Mouse (Mus musculus) limb, embryonic 10.5 days (tissue): ENCODE results near the gene Krt33a. TPM values are rescaled to one million over a fixed set of nuclear protein-coding genes. Genes with fewer than 3 reads are reported as not detected.

Experiments used
- DNase-seq: peaks from one replicate; pipeline ENCODE4 v3.0.0-alpha.2; 2017; ENCODE audit warnings: low spot score
- H3K27ac ChIP-seq: fragments of 300-500 bp; sonication (generic); 2 replicates; pipeline ENCODE4 v1.5.1; 2016; ENCODE audit warnings: mild to moderate bottlenecking
- H3K27me3 ChIP-seq: fragments of 300-500 bp; sonication (generic); 2 replicates; pipeline ENCODE4 v1.6.1; 2016; ENCODE audit warnings: low read depth, mild to moderate bottlenecking; ENCODE audit not compliant: poor library complexity, severe bottlenecking
- H3K36me3 ChIP-seq: fragments of 300-500 bp; sonication (generic); 2 replicates; pipeline ENCODE4 v1.6.1; 2016; ENCODE audit warnings: mild to moderate bottlenecking, moderate library complexity
- H3K4me1 ChIP-seq: fragments of 300-500 bp; sonication (generic); 2 replicates; pipeline ENCODE4 v1.6.1; 2016
- H3K4me3 ChIP-seq: fragments of 300-500 bp; sonication (generic); 2 replicates; pipeline ENCODE4 v1.5.1; 2016; ENCODE audit warnings: mild to moderate bottlenecking, moderate library complexity
- H3K9me3 ChIP-seq: fragments of 300-500 bp; sonication (generic); replicated peaks from 2 replicates; pipeline ENCODE4 v1.6.1; 2016; ENCODE audit warnings: mild to moderate bottlenecking
- WGBS: fragments of 180-500 bp; shearing (Covaris S2); methylation state at CpG from one replicate; pipeline ENCODE4 v1.1.7; 2016; 5-methylcytosine and 5-hydroxymethylcytosine counted together
- polyA plus RNA-seq: library from polyadenylated mRNA; unstranded; fragments of >200 nt; fragmentation: Nextera tagmentation; extraction: Ambion mirVana; gene quantifications from 2 replicates; pipeline ENCODE4 v1.2.1, GENCODE M21; 2016

Krt33a gene
- polyA plus RNA-seq, 1 experiment from 2014 or later = not detected

- no peak overlapping the region for H3K27ac ChIP-seq
- no peaks in the 10 kb centered on the region for H3K36me3 ChIP-seq
- DNase-seq = no peak
- H3K27me3 ChIP-seq = no peaks in the 10 kb centered on the region
- WGBS = 57% methylated on average over 3 of the region's 3 CpGs
- no peak overlapping the region for H3K4me3 ChIP-seq
- no peaks in the 10 kb centered on the region for H3K4me1 ChIP-seq
- H3K9me3 ChIP-seq = no peaks in the 10 kb centered on the region
Measured at GRCm38 (mm10) chr11:100006624-100007023, 9.4 kb downstream of the Krt33a start.

DNA sequence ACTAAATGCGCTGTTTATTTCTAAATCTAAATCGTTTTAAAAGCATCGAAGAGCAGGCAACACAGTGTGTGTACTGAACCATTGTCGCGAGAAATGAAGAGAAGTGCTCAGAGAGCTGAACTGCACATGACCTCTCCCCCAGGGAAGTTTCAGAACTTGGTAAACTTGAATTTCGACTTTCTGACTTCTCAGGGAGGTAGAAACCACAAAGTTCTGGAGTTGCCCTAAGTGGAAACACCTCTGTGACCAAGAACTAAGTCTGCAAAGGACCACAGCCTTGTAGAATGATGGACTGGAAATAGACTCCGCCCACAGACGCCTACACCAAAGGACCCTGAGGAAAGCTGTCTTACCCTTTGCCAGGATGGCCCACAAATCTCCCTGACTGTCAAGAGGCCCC lies 10.1 kb downstream of the Krt33a start:
- H3K9me3 ChIP-seq = no peaks in the 10 kb centered on the region
- H3K27ac ChIP-seq = no peak overlapping the region
- WGBS = 87% methylated on average over 8 of the region's 8 CpGs
- no peak overlapping the region for H3K4me3 ChIP-seq
- no peaks in the 10 kb centered on the region for H3K4me1 ChIP-seq
- DNase-seq = no peak
- no peaks in the 10 kb centered on the region for H3K36me3 ChIP-seq
- no peaks in the 10 kb centered on the region for H3K27me3 ChIP-seq

DNA sequence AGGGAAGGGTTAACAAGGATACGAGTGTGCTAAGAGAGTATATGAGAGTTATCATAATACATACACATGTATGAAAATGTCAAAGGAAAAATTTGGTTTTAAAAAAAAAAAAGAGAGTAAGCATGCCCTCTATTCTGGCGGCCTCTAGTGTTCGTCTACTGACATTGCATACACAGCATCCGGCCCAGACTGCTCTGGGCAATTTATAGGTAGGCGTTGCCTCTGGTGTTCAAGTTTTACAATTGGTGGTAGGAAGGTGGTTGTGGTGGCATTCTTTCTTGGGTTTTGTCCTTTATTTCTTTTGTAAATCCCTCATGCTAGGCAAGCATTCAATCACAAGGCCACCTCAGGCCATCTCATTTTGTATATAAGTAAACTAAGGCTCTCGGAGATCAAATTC lies 11.2 kb downstream of the Krt33a start:
- H3K27ac ChIP-seq = no peak overlapping the region
- no peaks in the 10 kb centered on the region for H3K4me1 ChIP-seq
- H3K4me3 ChIP-seq = no peak overlapping the region
- DNase-seq = no peak
- H3K9me3 ChIP-seq = no peaks in the 10 kb centered on the region
- H3K36me3 ChIP-seq = no peaks in the 10 kb centered on the region
- WGBS = 25% methylated on average over 6 of the region's 6 CpGs
- H3K27me3 ChIP-seq = no peaks in the 10 kb centered on the region

- no peaks in the 10 kb centered on the region for H3K9me3 ChIP-seq
- WGBS = 96% methylated on average over 7 of the region's 7 CpGs
Measured at GRCm38 (mm10) chr11:99999091-99999490, 16.9 kb downstream of the Krt33a start.

GRCm38 (mm10) chr11:99994384-99994661 lies 21.7 kb downstream of the Krt33a start:
- 72% methylated on average over 4 of the region's 4 CpGs for WGBS
- peaks cover 9% of the 10 kb centered on the region for H3K4me1 ChIP-seq
- H3K4me3 ChIP-seq = no peak overlapping the region
- H3K27me3 ChIP-seq = peaks cover 27% of the 10 kb centered on the region
- H3K27ac ChIP-seq = no peak overlapping the region
- no peak for DNase-seq
- no peaks in the 10 kb centered on the region for H3K9me3 ChIP-seq
- H3K36me3 ChIP-seq = no peaks in the 10 kb centered on the region

More at GRCm38 (mm10) chr11:99999091-99999490, 16.9 kb downstream of the Krt33a start:
- H3K4me1 ChIP-seq = peaks cover under 1% of the 10 kb centered on the region; the same call in 1 of the 2 replicates
- DNase-seq = no peak
- no peaks in the 10 kb centered on the region for H3K36me3 ChIP-seq
- H3K27me3 ChIP-seq = peaks cover 10% of the 10 kb centered on the region
- H3K4me3 ChIP-seq = no peak overlapping the region
- no peak overlapping the region for H3K27ac ChIP-seq

DNA sequence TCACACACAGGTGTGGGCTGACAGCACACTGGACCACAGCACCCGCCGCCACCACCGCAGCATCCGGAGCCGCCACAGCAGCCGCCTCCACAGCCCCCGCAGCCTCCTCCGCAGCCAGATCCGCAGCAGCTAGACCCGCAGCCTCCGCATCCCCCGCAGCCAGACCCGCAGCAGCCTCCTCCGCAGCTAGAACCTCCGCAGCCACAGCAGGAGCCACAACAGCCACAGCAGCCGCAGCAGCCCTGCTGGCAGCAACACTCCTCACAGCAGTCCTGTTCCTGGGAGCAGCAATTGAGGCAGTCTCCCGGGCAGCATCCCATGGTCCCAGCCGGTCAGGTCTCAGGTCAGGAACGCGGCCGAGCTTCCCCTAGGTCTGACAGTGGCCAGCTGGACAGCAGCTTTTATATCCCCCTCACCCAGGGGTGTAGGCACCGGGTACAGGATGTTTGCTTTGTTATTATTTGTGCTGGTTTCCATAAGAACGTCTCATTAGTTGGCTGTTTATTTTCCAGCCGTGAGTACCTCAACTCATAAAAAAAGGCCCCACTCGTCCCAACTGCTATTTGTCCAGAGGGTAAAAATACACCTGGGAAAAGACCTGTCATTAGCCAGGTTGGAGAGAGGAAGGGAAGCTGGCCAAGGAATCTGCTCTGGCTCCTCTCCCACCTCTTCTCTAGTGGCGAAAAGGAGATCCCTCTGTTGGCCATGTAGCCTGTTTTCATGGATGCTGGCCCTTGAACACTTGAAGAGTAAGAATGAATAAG lies 22.2 kb downstream of the Krt33a start, which contains the start of gene Krtap17-1:
Krtap17-1 (minus strand) TSS at position 375 of the 764 bp plus-strand sequence.
- peaks cover 9% of the 10 kb centered on the region for H3K4me1 ChIP-seq
- WGBS = 33% methylated on average over 26 of the region's 26 CpGs
- H3K4me3 ChIP-seq = peak within 1 kb of the TSS; percentile 33
- H3K36me3 ChIP-seq = no peaks in the 10 kb centered on the region
- peaks cover 27% of the 10 kb centered on the region for H3K27me3 ChIP-seq
- DNase-seq = peak; percentile 33
- no peak within 1 kb of the TSS for H3K27ac ChIP-seq
- no peaks in the 10 kb centered on the region for H3K9me3 ChIP-seq

GRCm38 (mm10) chr11:99990571-99990970 lies 25.4 kb downstream of the Krt33a start:
- Histone ChIP-seq H3K4me1 (peaks cover 15% of the 10 kb centered on the region), H3K36me3 (no peaks in the 10 kb centered on the region), H3K27me3 (peaks cover 27% of the 10 kb centered on the region), H3K27ac (no peak overlapping the region), H3K4me3 (no peak overlapping the region), H3K9me3 (no peaks in the 10 kb centered on the region)
- DNase-seq = no peak
- 92% methylated on average over 3 of the region's 3 CpGs for WGBS

GRCm38 (mm10) chr11:99989881-99990405 lies 26.1 kb downstream of the Krt33a start:
- Histone ChIP-seq H3K36me3 (no peaks in the 10 kb centered on the region), H3K4me3 (no peak overlapping the region), H3K9me3 (no peaks in the 10 kb centered on the region), H3K27ac (no peak overlapping the region), H3K27me3 (peaks cover 26% of the 10 kb centered on the region), H3K4me1 (peaks cover 15% of the 10 kb centered on the region)
- no peak for DNase-seq
- WGBS = 86% methylated on average over 6 of the region's 6 CpGs

- H3K27ac ChIP-seq = no peak overlapping the region
- no peaks in the 10 kb centered on the region for H3K9me3 ChIP-seq
- H3K36me3 ChIP-seq = no peaks in the 10 kb centered on the region
- H3K4me1 ChIP-seq = peaks cover 9% of the 10 kb centered on the region
- peaks cover 12% of the 10 kb centered on the region for H3K27me3 ChIP-seq
- DNase-seq = no peak
- H3K4me3 ChIP-seq = no peak overlapping the region
- 98% methylated on average over 3 of the region's 3 CpGs for WGBS
Measured at GRCm38 (mm10) chr11:99988530-99988929, 27.5 kb downstream of the Krt33a start.

DNA sequence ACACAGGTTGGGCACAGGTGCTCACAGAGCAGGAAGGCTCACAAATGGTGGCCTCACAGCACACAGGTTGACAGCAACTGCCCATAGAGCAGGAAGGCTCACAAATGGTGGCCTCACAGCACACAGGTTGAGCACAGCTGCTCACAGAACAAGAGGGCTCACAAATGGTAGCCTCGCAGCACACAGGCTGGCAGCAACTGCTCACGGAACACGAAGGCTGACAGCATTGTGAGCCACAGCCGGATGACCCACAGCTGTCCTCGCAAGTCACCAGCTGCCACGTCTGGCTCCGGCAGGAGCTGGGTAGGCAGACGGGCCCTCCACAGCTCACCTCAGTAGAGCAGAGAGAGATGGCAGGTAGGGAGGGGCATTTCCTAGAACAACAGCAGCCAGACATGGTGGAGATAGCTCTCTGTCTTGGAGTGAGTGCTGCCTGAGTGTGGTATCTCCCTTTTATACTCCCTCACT lies 29.8 kb downstream of the Krt33a start, which contains the start of gene Krtap16-1:
Krtap16-1 (minus strand) TSS at position 418 of the 468 bp plus-strand sequence.
- H3K27ac ChIP-seq = no peak within 1 kb of the TSS
- no peak within 1 kb of the TSS for H3K4me3 ChIP-seq

GRCm38 (mm10) chr11:99985291-99986092 lies 30.5 kb downstream of the Krt33a start:
- H3K27me3 ChIP-seq = no peaks in the 10 kb centered on the region
- no peaks in the 10 kb centered on the region for H3K9me3 ChIP-seq
- DNase-seq = no peak
- H3K27ac ChIP-seq = no peak overlapping the region
- no peak overlapping the region for H3K4me3 ChIP-seq
- 85% methylated on average over 20 of the region's 20 CpGs for WGBS
- 0 out of 2 replicates have a peak, but pooled peaks cover 6% of the 10 kb centered on the region for H3K4me1 ChIP-seq
- no peaks in the 10 kb centered on the region for H3K36me3 ChIP-seq

More for the DNA sequence above, 29.8 kb downstream of the Krt33a start, which contains the start of gene Krtap16-1:
- no peaks in the 10 kb centered on the region for H3K27me3 ChIP-seq
- H3K36me3 ChIP-seq = no peaks in the 10 kb centered on the region
- no peaks in the 10 kb centered on the region for H3K9me3 ChIP-seq
- 79% methylated on average over 8 of the region's 8 CpGs for WGBS
- no peak for DNase-seq
- 0 out of 2 replicates have a peak, but pooled peaks cover 6% of the 10 kb centered on the region for H3K4me1 ChIP-seq

- no peak overlapping the region for H3K4me3 ChIP-seq
- 0 out of 2 replicates have a peak, but pooled peaks cover 6% of the 10 kb centered on the region for H3K4me1 ChIP-seq
- no peaks in the 10 kb centered on the region for H3K9me3 ChIP-seq
- DNase-seq = no peak
- no peaks in the 10 kb centered on the region for H3K36me3 ChIP-seq
- H3K27ac ChIP-seq = no peak overlapping the region
- 95% methylated on average over 1 of the region's 1 CpGs for WGBS
- H3K27me3 ChIP-seq = no peaks in the 10 kb centered on the region
Measured at GRCm38 (mm10) chr11:99983442-99983841, 32.6 kb downstream of the Krt33a start.

DNA sequence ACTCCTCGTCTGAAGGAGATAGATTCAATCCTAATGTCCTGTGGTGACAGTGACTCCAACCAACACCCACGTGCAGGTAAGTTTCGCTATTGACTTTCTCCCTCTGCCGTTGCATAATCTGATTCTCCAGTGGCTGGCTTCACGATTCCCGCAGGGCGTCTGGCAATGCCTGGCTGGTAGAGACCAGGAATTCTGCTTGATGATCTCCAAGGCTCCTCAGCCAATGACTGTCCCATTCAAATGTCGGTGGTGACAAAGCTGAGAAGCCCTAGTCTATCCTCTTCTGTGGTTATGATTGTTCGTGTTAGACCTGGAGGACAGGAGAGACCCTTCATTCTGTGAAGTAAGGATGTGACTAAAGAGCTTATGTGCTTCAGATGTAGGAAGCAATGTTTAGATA lies 33.3 kb downstream of the Krt33a start:
- Histone ChIP-seq H3K4me3 (no peak overlapping the region), H3K27me3 (no peaks in the 10 kb centered on the region), H3K36me3 (no peaks in the 10 kb centered on the region), H3K27ac (no peak overlapping the region), H3K9me3 (no peaks in the 10 kb centered on the region), H3K4me1 (0 out of 2 replicates have a peak, but pooled peaks cover 6% of the 10 kb centered on the region)
- 91% methylated on average over 9 of the region's 9 CpGs for WGBS
- no peak for DNase-seq
